Mouse (Mus musculus) C2C12 (cell line): ENCODE measurements around the gene Capzb.

Experiments used
- CEBPB ChIP-seq: IDR thresholded peaks from one replicate; pipeline ENCODE4 v1.6.1; 2011; ENCODE audit warnings: low read depth, mild to moderate bottlenecking, control low read depth, moderate library complexity
- CTCF ChIP-seq: IDR thresholded peaks from one replicate; pipeline ENCODE4 v1.5.1; 2011; ENCODE audit not compliant: control insufficient read depth, insufficient read depth, insufficient read length
- FOSL1 ChIP-seq: IDR thresholded peaks from one replicate; pipeline ENCODE4 v1.8.0; 2011; ENCODE audit warnings: mild to moderate bottlenecking, low read length; ENCODE audit not compliant: poor library complexity, insufficient read depth, severe bottlenecking
- MAX ChIP-seq: IDR thresholded peaks from one replicate; pipeline ENCODE4 v1.6.1; 2011; ENCODE audit warnings: mild to moderate bottlenecking, control low read depth
- MYOG ChIP-seq: IDR thresholded peaks from one replicate; pipeline ENCODE4 v1.6.1; 2011; ENCODE audit not compliant: control insufficient read depth, insufficient read length; ENCODE audit errors: extremely low read depth
- USF1 ChIP-seq: IDR thresholded peaks from one replicate; pipeline ENCODE4 v1.6.1; 2011; ENCODE audit warnings: low read depth, mild to moderate bottlenecking, control low read depth, moderate library complexity

- TF ChIP-seq FOSL1 = no peak
- TF ChIP-seq CTCF = no peak
- TF ChIP-seq USF1 = no peak
- no peak for TF ChIP-seq CEBPB
- no peak for TF ChIP-seq MYOG
- no peak for TF ChIP-seq MAX
These were observed 10.2 kb upstream of the Capzb start for GRCm38 (mm10) chr4:139182511-139182910.
